Mouse (Mus musculus) forebrain, embryonic 12.5 days (tissue): ENCODE measurements at regions not wholly inside any gene's neighbourhood (a gene's known extent, or its start where the extent isn't known, plus 50 kb on each side); places are given as distances from the start of the nearest gene placed in this dataset.
A peak's percentile ranks its signal among the peaks of the same experiment; 100 is the strongest.

Experiments
- ATAC-seq: fragments of 200-750 bp; cut with Nextera tagmentation; 2 replicates; pipeline ENCODE4 v1.8.0; 2017; ENCODE audit warnings: moderate TSS enrichment; ENCODE audit not compliant: low FRiP score
- H3K27ac ChIP-seq: fragments of 300-500 bp; sonication (generic); 2 replicates; pipeline ENCODE4 v1.5.1; 2016; ENCODE audit warnings: mild to moderate bottlenecking
- H3K27me3 ChIP-seq: fragments of 300-500 bp; sonication (generic); 2 replicates; pipeline ENCODE4 v1.6.1; 2016; ENCODE audit warnings: mild to moderate bottlenecking
- H3K36me3 ChIP-seq: fragments of 300-500 bp; sonication (generic); replicated peaks from 2 replicates; pipeline ENCODE4 v1.6.1; 2016; ENCODE audit warnings: mild to moderate bottlenecking
- H3K4me1 ChIP-seq: fragments of 300-500 bp; sonication (generic); 2 replicates; pipeline ENCODE4 v1.6.1; 2016
- H3K4me2 ChIP-seq: fragments of 300-500 bp; sonication (generic); 2 replicates; pipeline ENCODE4 v1.6.1; 2016; ENCODE audit warnings: mild to moderate bottlenecking, moderate library complexity
- H3K4me3 ChIP-seq: fragments of 300-500 bp; sonication (generic); replicated peaks from 2 replicates; pipeline ENCODE4 v1.5.1; 2016; ENCODE audit warnings: mild to moderate bottlenecking
- H3K9ac ChIP-seq: fragments of 300-500 bp; sonication (generic); 2 replicates; pipeline ENCODE4 v1.6.1; 2016; ENCODE audit warnings: mild to moderate bottlenecking
- H3K9me3 ChIP-seq: fragments of 300-500 bp; sonication (generic); 2 replicates; pipeline ENCODE4 v1.6.1; 2016
- WGBS: fragments of 180-500 bp; shearing (Covaris S2); methylation state at CpG from one replicate; pipeline ENCODE4 v1.1.7; 2016; 5-methylcytosine and 5-hydroxymethylcytosine counted together

- Histone ChIP-seq H3K4me1 (no peaks in the 10 kb centered on the region), H3K27me3 (no peaks in the 10 kb centered on the region), H3K9ac (no peak overlapping the region), H3K27ac (no peak overlapping the region), H3K36me3 (no peaks in the 10 kb centered on the region), H3K4me2 (no peak overlapping the region), H3K9me3 (no peaks in the 10 kb centered on the region), H3K4me3 (no peak overlapping the region)
- no peak for ATAC-seq
- WGBS, result 86% methylated on average over 7 of the region's 7 CpGs
Observed at GRCm38 (mm10) chr6:31791547-31791946, 227.8 kb upstream of the Podxl start.

- Histone ChIP-seq H3K4me1 (no peaks in the 10 kb centered on the region), H3K4me2 (no peak overlapping the region), H3K9me3 (no peaks in the 10 kb centered on the region), H3K36me3 (no peaks in the 10 kb centered on the region), H3K27ac (no peak overlapping the region), H3K9ac (no peak overlapping the region), H3K27me3 (no peaks in the 10 kb centered on the region), H3K4me3 (no peak overlapping the region)
- no peak for ATAC-seq
- 61% methylated on average over 2 of the region's 2 CpGs for WGBS
Observed at GRCm38 (mm10) chr6:31790906-31791305, 227.1 kb upstream of the Podxl start.

GRCm38 (mm10) chr6:31776841-31777240 is 213.1 kb upstream of the Podxl start:
- Histone ChIP-seq H3K36me3 (no peaks in the 10 kb centered on the region), H3K27ac (no peak overlapping the region), H3K4me3 (no peak overlapping the region), H3K4me1 (no peaks in the 10 kb centered on the region), H3K27me3 (no peaks in the 10 kb centered on the region), H3K4me2 (no peak overlapping the region), H3K9ac (no peak overlapping the region), H3K9me3 (no peaks in the 10 kb centered on the region)
- 54% methylated on average over 3 of the region's 3 CpGs for WGBS
- ATAC-seq, result no peak

- H3K9ac ChIP-seq, result no peak overlapping the region
- no peak overlapping the region for H3K27ac ChIP-seq
- no peak overlapping the region for H3K4me2 ChIP-seq
- ATAC-seq, result no peak
- H3K27me3 ChIP-seq, result no peaks in the 10 kb centered on the region
- no peaks in the 10 kb centered on the region for H3K4me1 ChIP-seq
- no peaks in the 10 kb centered on the region for H3K36me3 ChIP-seq
- H3K9me3 ChIP-seq, result no peaks in the 10 kb centered on the region
- 95% methylated on average over 2 of the region's 2 CpGs for WGBS
- H3K4me3 ChIP-seq, result no peak overlapping the region
Observed at GRCm38 (mm10) chr6:31771916-31772315, 208.1 kb upstream of the Podxl start.

- Histone ChIP-seq H3K4me1 (no peaks in the 10 kb centered on the region), H3K9ac (no peak overlapping the region), H3K9me3 (no peaks in the 10 kb centered on the region), H3K27me3 (no peaks in the 10 kb centered on the region), H3K4me3 (no peak overlapping the region), H3K27ac (no peak overlapping the region), H3K4me2 (no peak overlapping the region), H3K36me3 (no peaks in the 10 kb centered on the region)
- no peak for ATAC-seq
- 87% methylated on average over 1 of the region's 1 CpGs for WGBS
Observed at GRCm38 (mm10) chr6:31745589-31745988, 181.8 kb upstream of the Podxl start.

- WGBS, result 86% methylated on average over 4 of the region's 4 CpGs
Observed at GRCm38 (mm10) chr6:31731391-31731790, 167.6 kb upstream of the Podxl start.

GRCm38 (mm10) chr6:31719614-31720013 is 155.8 kb upstream of the Podxl start:
- no peaks in the 10 kb centered on the region for H3K36me3 ChIP-seq
- WGBS, result 53% methylated on average over 9 of the region's 9 CpGs
- no peak overlapping the region for H3K4me3 ChIP-seq
- ATAC-seq, result no peak
- no peak overlapping the region for H3K27ac ChIP-seq
- no peaks in the 10 kb centered on the region for H3K9me3 ChIP-seq
- no peak overlapping the region for H3K4me2 ChIP-seq
- H3K4me1 ChIP-seq, result peaks cover 19% of the 10 kb centered on the region
- no peaks in the 10 kb centered on the region for H3K27me3 ChIP-seq
- no peak overlapping the region for H3K9ac ChIP-seq

More at GRCm38 (mm10) chr6:31731391-31731790, 167.6 kb upstream of the Podxl start:
- Histone ChIP-seq H3K27ac (no peak overlapping the region), H3K27me3 (no peaks in the 10 kb centered on the region), H3K4me3 (no peak overlapping the region), H3K36me3 (no peaks in the 10 kb centered on the region), H3K9ac (no peak overlapping the region), H3K4me2 (no peak overlapping the region), H3K4me1 (no peaks in the 10 kb centered on the region), H3K9me3 (no peaks in the 10 kb centered on the region)
- no peak for ATAC-seq

GRCm38 (mm10) chr6:31718843-31719242 is 155.1 kb upstream of the Podxl start:
- Histone ChIP-seq H3K4me3 (no peak overlapping the region), H3K27ac (peak overlapping the region; percentile 46; the same call in 1 of the 2 replicates), H3K4me1 (peaks cover 19% of the 10 kb centered on the region), H3K9ac (no peak overlapping the region), H3K9me3 (no peaks in the 10 kb centered on the region), H3K36me3 (no peaks in the 10 kb centered on the region), H3K27me3 (no peaks in the 10 kb centered on the region), H3K4me2 (no peak overlapping the region)
- ATAC-seq, result no peak
- 68% methylated on average over 4 of the region's 4 CpGs for WGBS

- H3K9ac ChIP-seq, result no peak overlapping the region
- H3K4me3 ChIP-seq, result no peak overlapping the region
- no peaks in the 10 kb centered on the region for H3K36me3 ChIP-seq
- no peak for ATAC-seq
- peaks cover 19% of the 10 kb centered on the region for H3K4me1 ChIP-seq
- WGBS, result 24% methylated on average over 12 of the region's 12 CpGs
- no peaks in the 10 kb centered on the region for H3K9me3 ChIP-seq
- H3K4me2 ChIP-seq, result no peak overlapping the region
- H3K27me3 ChIP-seq, result no peaks in the 10 kb centered on the region
- no peak overlapping the region for H3K27ac ChIP-seq
Observed at GRCm38 (mm10) chr6:31717531-31717930, 153.8 kb upstream of the Podxl start.

GRCm38 (mm10) chr6:31707256-31707655 is 143.5 kb upstream of the Podxl start:
- H3K4me2 ChIP-seq, result no peak overlapping the region
- no peaks in the 10 kb centered on the region for H3K36me3 ChIP-seq
- WGBS, result 68% methylated on average over 3 of the region's 3 CpGs
- no peak overlapping the region for H3K27ac ChIP-seq
- H3K4me3 ChIP-seq, result no peak overlapping the region
- no peaks in the 10 kb centered on the region; the same call in 1 of the 2 replicates for H3K27me3 ChIP-seq
- no peak overlapping the region for H3K9ac ChIP-seq
- ATAC-seq, result no peak
- H3K4me1 ChIP-seq, result peaks cover 14% of the 10 kb centered on the region
- H3K9me3 ChIP-seq, result no peaks in the 10 kb centered on the region

- Histone ChIP-seq H3K9ac (no peak overlapping the region), H3K4me3 (no peak overlapping the region), H3K27me3 (no peaks in the 10 kb centered on the region; the same call in 1 of the 2 replicates), H3K4me2 (no peak overlapping the region), H3K9me3 (no peaks in the 10 kb centered on the region), H3K36me3 (no peaks in the 10 kb centered on the region), H3K4me1 (peaks cover 14% of the 10 kb centered on the region), H3K27ac (no peak overlapping the region)
- no peak for ATAC-seq
- 59% methylated on average over 6 of the region's 6 CpGs for WGBS
Observed at GRCm38 (mm10) chr6:31704191-31704590, 140.4 kb upstream of the Podxl start.

- no peak overlapping the region for H3K9ac ChIP-seq
Observed at GRCm38 (mm10) chr6:31702931-31703330, 139.2 kb upstream of the Podxl start.

GRCm38 (mm10) chr6:31695885-31696284 is 132.1 kb upstream of the Podxl start:
- no peaks in the 10 kb centered on the region for H3K27me3 ChIP-seq
- H3K36me3 ChIP-seq, result no peaks in the 10 kb centered on the region
- no peak overlapping the region for H3K4me3 ChIP-seq
- H3K9ac ChIP-seq, result no peak overlapping the region
- no peak overlapping the region for H3K4me2 ChIP-seq
- 68% methylated on average over 3 of the region's 3 CpGs for WGBS
- no peak overlapping the region for H3K27ac ChIP-seq
- no peaks in the 10 kb centered on the region for H3K9me3 ChIP-seq
- no peak for ATAC-seq
- no peaks in the 10 kb centered on the region for H3K4me1 ChIP-seq

More at GRCm38 (mm10) chr6:31702931-31703330, 139.2 kb upstream of the Podxl start:
- ATAC-seq, result peak; percentile 53; the same call in 1 of the 2 replicates
- H3K27me3 ChIP-seq, result no peaks in the 10 kb centered on the region; the same call in 1 of the 2 replicates
- no peak overlapping the region for H3K4me3 ChIP-seq
- WGBS, result 10% methylated on average over 7 of the region's 7 CpGs
- H3K9me3 ChIP-seq, result no peaks in the 10 kb centered on the region
- peak overlapping the region; percentile 22 for H3K4me2 ChIP-seq
- H3K36me3 ChIP-seq, result no peaks in the 10 kb centered on the region
- peaks cover 14% of the 10 kb centered on the region for H3K4me1 ChIP-seq
- H3K27ac ChIP-seq, result no peak overlapping the region
